Mouse (Mus musculus) v-Abl transformed pro-B cells (cell line): Measurements from ENCODE around the gene Eno2.
"Not testable (repeated sequence)": the region's sequence is repeated elsewhere in the genome, so short reads cannot be mapped to it uniquely, and the experiment has no call there.

Source experiments
- in situ Hi-C, 2 experiments: fragments of 400-800 bp; cut with MboI; formaldehyde crosslinking; loops; one replicate each; pipeline ENCODE4 v1.15.1; 2025; ENCODE audit not compliant: unreplicated experiment in 2 of 2

The Eno2 gene

GRCm38 (mm10) chr6:124769101-124769765 is at the start of gene Eno2:
TSS of gene Eno2 (minus strand) at chr6:124769673.
- in situ Hi-C loops, result loop anchor here (10.0 to 25.0 kb wide), 2 partner anchors 264 to 357 kb away; partner anchors contain the start of gene Pex5 (in 1 of the 2)

- in situ Hi-C loops, result no loop called here
Observed at GRCm38 (mm10) chr6:124817971-124818370, 48.5 kb upstream of the Eno2 start.

- in situ Hi-C loops, result no loop called here
Observed at GRCm38 (mm10) chr6:124817563-124817962, 48.1 kb upstream of the Eno2 start.

GRCm38 (mm10) chr6:124817125-124817524 is 47.7 kb upstream of the Eno2 start:
- in situ Hi-C loops, result no loop called here

- in situ Hi-C loops, result no loop called here
Observed at GRCm38 (mm10) chr6:124816611-124817010, 47.1 kb upstream of the Eno2 start.

- in situ Hi-C loops, result no loop called here
Observed at GRCm38 (mm10) chr6:124814858-124815774, 45.6 kb upstream of the Eno2 start.

GRCm38 (mm10) chr6:124814448-124814847 is 45.0 kb upstream of the Eno2 start:
- in situ Hi-C loops, result no loop called here

GRCm38 (mm10) chr6:124813933-124814332 is 44.5 kb upstream of the Eno2 start, which contains the start of gene Tpi1:
TSS of gene Tpi1 (minus strand) at chr6:124814296.
- in situ Hi-C loops, result no loop called here

- in situ Hi-C loops, result no loop called here
Observed at GRCm38 (mm10) chr6:124813496-124813895, 44.0 kb upstream of the Eno2 start.

- in situ Hi-C loops, result no loop called here
Observed at GRCm38 (mm10) chr6:124812848-124813247, 43.4 kb upstream of the Eno2 start.

- in situ Hi-C loops, result no loop called here
Observed at GRCm38 (mm10) chr6:124811701-124812560, 42.5 kb upstream of the Eno2 start.

- in situ Hi-C loops, result no loop called here
Observed at GRCm38 (mm10) chr6:124811403-124811665, 41.9 kb upstream of the Eno2 start.

GRCm38 (mm10) chr6:124810566-124811402 is 41.3 kb upstream of the Eno2 start:
- in situ Hi-C loops, result not testable (repeated sequence)

GRCm38 (mm10) chr6:124809775-124810538 is 40.5 kb upstream of the Eno2 start:
- in situ Hi-C loops, result no loop called here

GRCm38 (mm10) chr6:124809052-124809774 is 39.7 kb upstream of the Eno2 start:
- in situ Hi-C loops, result no loop called here

GRCm38 (mm10) chr6:124808358-124809012 is 39.0 kb upstream of the Eno2 start, which contains the start of gene Spsb2:
TSS of gene Spsb2 (plus strand) at chr6:124808661.
- in situ Hi-C loops, result no loop called here

GRCm38 (mm10) chr6:124807986-124808357 is 38.5 kb upstream of the Eno2 start:
- in situ Hi-C loops, result no loop called here

- in situ Hi-C loops, result no loop called here
Observed at GRCm38 (mm10) chr6:124807366-124807765, 37.9 kb upstream of the Eno2 start.
